Mouse (Mus musculus): ENCODE data around the gene Cacna1d.

Cacna1d gene

GRCm38 (mm10) chr14:30491342-30491741, at the start of gene Cacna1d:
Gene Cacna1d, minus strand, starts transcription at chr14:30491455.
- in situ Hi-C loops (cut with MboI), result no loop called here

DNA sequence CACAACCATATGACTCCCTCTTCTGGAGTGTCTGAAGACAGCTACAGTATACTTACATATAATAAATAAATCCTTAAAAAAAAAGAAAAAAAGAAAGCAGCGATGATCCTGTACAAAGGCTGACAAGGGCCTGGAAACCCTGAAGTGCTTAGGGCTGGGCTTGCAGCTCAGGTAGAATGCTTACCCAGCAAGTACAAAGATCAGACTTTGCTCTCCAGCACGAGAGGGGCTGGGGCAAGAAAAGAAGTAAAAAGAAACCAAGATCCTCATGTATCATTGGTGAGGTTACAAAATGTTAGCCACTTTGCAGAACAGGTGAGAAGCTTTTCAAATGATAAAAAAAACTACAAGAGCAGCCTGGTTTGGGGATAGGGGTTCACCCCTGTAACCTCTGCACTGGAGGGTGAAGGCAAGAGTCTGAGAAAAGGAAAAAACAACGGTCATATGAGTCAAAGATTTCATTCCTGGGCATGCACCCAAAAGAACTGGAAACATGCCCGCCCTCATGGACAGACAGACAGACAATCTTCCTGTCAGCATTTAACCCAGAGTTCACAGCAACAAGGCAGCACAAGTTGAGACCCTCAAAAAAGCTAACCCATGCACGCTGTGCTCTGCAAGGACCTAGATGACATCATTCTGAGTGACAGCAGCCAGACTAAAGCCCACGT, 42.7 kb upstream of the Cacna1d start:
- in situ Hi-C loops (cut with MboI), result no loop called here

DNA sequence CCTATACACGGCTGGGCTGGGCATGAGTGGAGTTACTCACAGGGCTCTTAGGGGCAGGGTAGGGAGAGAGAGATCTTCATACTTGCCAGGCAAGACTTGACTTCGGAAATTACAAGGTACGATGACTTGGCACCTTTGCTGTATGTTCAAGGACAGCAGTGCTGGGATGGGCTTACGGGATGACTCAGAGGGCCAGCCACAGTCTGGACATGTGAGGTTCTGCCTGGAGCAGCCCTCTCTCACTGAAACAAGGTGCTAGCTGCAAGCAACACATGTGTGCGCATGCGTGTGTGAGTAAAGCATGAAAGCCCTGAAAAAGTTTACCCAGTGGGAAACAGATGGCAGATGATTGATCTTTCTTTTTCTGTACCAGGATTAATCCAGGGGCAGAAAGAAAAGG, 40.6 kb upstream of the Cacna1d start:
- in situ Hi-C loops (cut with MboI), result no loop called here

- in situ Hi-C loops (cut with MboI), result no loop called here
Observed at GRCm38 (mm10) chr14:30531431-30531830, 40.2 kb upstream of the Cacna1d start.

- in situ Hi-C loops (cut with MboI), result no loop called here
Observed at GRCm38 (mm10) chr14:30530726-30531269, 39.5 kb upstream of the Cacna1d start.

- in situ Hi-C loops (cut with MboI), result no loop called here
Observed at GRCm38 (mm10) chr14:30529454-30529853, 38.2 kb upstream of the Cacna1d start.

GRCm38 (mm10) chr14:30528961-30529360, 37.7 kb upstream of the Cacna1d start:
- in situ Hi-C loops (cut with MboI), result no loop called here

DNA sequence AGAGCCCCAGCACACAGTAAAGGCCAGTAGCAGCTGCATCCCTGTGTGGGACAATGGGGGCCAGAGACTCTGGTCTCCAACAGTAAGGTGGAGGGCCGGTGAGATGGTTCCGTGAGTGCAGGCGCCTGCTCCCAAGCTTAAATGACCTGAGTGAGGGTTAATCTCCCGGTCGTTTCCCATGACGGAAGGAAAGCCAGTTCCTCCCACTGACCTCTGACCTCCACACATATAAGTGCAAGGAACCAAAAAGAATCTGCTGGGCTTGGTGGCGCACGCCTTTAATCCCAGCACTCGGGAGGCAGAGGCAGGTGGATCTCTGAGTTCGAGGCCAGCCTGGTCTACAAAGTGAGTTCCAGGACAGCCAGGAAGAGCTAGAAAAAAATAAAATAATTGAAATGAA, 37.1 kb upstream of the Cacna1d start:
- in situ Hi-C loops (cut with MboI), result no loop called here

- in situ Hi-C loops (cut with MboI), result no loop called here
Observed at GRCm38 (mm10) chr14:30523356-30523755, 32.1 kb upstream of the Cacna1d start.

- in situ Hi-C loops (cut with MboI), result no loop called here
Observed at GRCm38 (mm10) chr14:30519323-30519722, 28.1 kb upstream of the Cacna1d start.

DNA sequence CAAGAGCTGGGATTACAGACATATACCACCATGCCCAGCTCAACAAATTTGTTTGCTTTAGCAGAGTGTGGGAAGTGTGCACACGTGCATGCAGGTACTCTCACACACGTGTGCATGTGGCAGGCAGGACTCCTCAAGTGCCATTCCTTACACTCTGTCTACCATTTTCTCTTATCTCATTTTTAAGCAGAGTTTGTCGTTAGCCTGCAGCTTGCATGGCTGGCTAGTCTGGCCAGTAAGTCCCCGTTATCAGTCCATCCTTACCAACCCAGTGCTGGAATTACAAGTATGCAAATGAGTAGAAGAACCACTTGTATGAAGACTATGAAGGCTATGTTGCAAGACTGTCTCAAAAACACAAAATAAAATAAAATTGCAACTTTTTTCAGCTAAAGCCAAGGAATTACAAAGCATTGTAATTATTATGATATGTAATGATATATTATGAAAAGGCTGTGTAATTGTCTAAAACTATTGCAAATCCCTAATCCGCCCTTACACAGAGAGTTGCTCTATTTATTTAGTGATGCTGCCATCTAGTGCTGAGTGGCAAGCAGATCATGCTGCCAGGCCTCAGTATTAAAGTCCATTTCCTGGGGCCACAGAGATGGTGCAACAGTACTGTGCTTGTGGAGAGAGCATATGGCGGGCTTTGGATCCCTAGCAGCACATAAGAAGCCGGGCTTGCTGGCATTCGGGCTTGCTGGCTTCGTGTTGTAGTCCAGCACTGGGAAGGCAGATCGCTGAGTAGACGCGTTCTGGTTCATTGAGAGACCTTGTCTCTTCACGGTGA, 24.9 kb upstream of the Cacna1d start:
- in situ Hi-C loops (cut with MboI), result no loop called here

DNA sequence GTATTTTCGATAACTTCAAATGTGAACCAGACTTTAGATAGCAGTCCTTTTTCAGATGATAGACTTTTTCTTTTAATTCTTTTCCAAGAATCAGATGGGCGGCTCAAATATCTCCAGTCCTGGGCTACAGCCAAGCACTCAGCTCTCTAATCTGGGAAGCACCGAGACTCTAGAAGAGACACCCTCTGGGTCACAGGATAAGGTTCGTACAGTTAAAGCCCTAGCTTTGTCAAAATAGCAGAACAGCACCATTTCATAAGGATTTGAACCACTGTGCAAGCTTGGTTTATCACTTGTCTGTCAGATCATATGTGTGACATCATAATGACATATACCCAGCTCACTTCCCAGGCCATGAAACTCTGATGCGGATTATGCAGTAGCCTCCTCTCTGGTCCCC, 21.6 kb upstream of the Cacna1d start:
- in situ Hi-C loops (cut with MboI), result no loop called here

- in situ Hi-C loops (cut with MboI), result no loop called here
Observed at GRCm38 (mm10) chr14:30510214-30510763, 19.0 kb upstream of the Cacna1d start.

DNA sequence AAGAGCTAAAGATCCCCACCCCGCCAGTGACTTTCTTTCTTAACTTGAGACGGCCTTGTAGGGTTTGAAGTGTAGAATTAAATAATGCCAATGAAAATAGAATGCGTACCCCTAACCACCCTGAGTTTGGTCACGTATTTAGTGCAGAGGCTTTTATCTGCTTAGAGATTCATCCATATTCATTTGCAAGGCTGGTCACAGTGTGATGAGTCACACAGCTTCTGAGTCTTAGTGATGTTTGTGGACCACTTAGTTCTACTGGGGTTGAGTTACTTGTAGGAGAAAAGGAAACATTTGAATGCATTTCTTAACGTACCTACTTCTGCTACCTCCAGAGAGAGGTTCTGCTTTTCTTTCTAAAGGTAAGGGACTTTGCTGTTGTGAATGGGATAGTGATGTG, 13.7 kb upstream of the Cacna1d start:
- in situ Hi-C loops (cut with MboI), result no loop called here

GRCm38 (mm10) chr14:30498202-30498601, 6.9 kb upstream of the Cacna1d start:
- in situ Hi-C loops (cut with MboI), result no loop called here

- in situ Hi-C loops (cut with MboI), result no loop called here
Observed at GRCm38 (mm10) chr14:30494998-30495397, 3.7 kb upstream of the Cacna1d start.

- in situ Hi-C loops (cut with MboI), result no loop called here
Observed at GRCm38 (mm10) chr14:30493276-30493675, 2.0 kb upstream of the Cacna1d start.

GRCm38 (mm10) chr14:30479361-30479948, 11.8 kb downstream of the Cacna1d start, which contains the start of gene Dcp1a:
Gene Dcp1a, plus strand, starts transcription at chr14:30479535.
- in situ Hi-C loops (cut with MboI), result no loop called here

DNA sequence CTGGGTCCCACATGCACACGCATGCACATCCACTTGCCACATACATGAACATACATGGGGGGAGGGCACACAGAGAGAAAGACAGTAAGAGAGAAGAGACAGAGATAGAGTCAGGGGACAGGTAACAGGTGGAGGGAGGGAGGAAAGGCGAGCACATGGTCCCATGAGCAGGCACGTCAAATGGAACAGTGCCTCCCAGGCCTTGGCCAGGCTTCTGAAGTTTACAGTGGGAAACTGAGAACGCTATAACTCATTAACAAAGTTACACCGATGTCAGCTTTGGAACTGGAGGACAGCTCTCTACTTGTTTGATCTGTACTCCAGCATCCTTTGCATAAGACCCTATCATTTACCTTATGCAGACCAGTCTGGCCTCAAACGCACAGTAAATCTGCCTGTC, 16.8 kb downstream of the Cacna1d start:
- in situ Hi-C loops (cut with MboI), result no loop called here

DNA sequence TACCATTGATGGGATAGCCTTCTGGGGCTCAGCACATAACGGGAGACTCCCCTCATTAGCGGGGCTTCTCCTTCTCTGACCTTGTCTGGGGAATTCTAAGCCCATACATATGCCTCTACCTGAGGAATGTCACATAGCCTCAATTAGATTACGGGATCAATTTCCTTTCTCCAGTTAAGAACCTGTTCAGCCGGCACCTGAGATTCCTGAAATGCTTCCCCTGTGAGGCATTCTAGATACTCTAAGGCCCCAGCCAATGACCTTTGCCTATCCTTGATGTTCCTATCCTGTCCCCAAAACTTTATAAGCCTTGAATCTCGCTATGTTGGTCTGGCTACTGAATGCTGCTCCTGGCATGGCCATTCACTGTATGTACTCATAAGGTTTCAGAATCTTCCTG, 17.6 kb downstream of the Cacna1d start:
- in situ Hi-C loops (cut with MboI), result no loop called here

DNA sequence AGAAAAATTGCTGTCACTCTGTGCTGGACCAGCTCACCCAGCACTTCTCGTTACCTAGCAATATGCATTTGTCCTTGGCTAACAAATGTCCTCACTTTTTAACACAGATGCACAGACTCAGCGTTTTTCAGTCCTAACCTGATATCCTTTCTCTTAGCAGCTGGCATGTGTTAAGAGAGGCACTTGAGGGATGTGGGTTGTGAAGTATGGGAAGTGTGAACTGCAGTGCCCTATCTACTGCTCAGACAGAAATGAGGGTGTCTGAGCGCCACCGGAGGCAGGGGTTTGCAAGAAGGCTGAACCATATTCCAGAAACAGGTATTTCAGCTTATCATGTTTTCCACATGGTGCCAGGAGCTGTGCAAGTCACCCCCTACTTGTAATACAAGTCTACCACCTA, 27.9 kb downstream of the Cacna1d start:
- in situ Hi-C loops (cut with MboI), result no loop called here

DNA sequence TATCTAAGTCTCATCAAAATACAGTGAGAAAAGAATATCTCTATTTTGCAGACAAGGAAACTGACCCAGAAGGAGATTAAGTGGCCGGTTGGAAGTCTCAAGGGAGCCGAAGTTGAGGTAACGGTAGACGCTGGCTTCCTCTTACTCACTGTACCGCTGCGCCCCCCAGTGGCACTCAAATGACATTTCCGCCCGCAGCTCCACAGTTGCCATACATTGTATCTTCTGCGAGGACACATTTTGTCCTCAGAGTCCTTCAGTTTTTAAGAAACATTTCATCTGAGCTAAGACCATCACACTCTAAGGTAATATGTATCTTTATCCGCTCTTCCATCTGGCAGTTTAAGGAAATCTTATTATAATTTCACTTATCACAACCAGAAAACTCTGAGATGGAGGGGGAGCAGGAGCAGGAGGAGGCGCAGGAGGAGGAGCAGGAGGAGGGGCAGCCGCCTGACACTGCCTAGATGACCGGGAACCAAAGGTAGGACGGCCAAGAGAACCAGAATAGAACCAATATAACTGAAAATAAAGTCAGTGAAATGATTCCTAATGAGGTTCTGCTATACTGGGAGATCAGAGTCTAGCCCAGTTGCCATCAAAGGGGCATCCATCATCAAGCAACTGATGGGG, 31.2 kb downstream of the Cacna1d start:
- in situ Hi-C loops (cut with MboI), result loop anchor here (10.0 kb wide), 1 partner anchor 315 kb away; no protein-coding TSS in a partner anchor

Data from mature B cell (primary cell).